Comparison of ENCODE assay signal across 8 mouse cellular contexts in genomic region chr8:71686143-71686734, GRCm38 (mm10). TPM values are rescaled to one million over a fixed set of nuclear protein-coding genes. Genes with fewer than 3 reads are reported as not detected.
DNase-seq lines count a peak whose midpoint lies in the region; ATAC-seq and TF ChIP-seq lines count a peak whose summit lies in the region.

No protein-coding gene starts in this region.

- H3K4me3 ChIP-seq in lung, embryonic 14.5 days (ENCODE audit: low read depth, low read length): peak overlapping the region; percentile 23
- H3K4me3 ChIP-seq in forebrain, embryonic 12.5 days (replicated peaks): peak overlapping the region; percentile 32
- peak overlapping the region; percentile 34 for H3K4me3 ChIP-seq in limb, embryonic 10.5 days
- peak overlapping the region; percentile 21 for H3K4me3 ChIP-seq in small intestine, adult 2 months (ENCODE audit: low read depth, low read length)

- no peaks in the 10 kb centered on the region for H3K36me3 ChIP-seq in lung, embryonic 14.5 days (ENCODE audit: insufficient read depth)
- no peaks in the 10 kb centered on the region for H3K36me3 ChIP-seq in forebrain, embryonic 12.5 days (replicated peaks)
- H3K36me3 ChIP-seq in limb, embryonic 10.5 days: no peaks in the 10 kb centered on the region
- peaks cover 11% of the 10 kb centered on the region for H3K36me3 ChIP-seq in small intestine, adult 2 months (ENCODE audit: control insufficient read depth, insufficient read depth, low read length)

- no peak overlapping the region for H3K9ac ChIP-seq in lung, embryonic 14.5 days
- H3K9ac ChIP-seq in forebrain, embryonic 12.5 days: no peak overlapping the region

- TF ChIP-seq POLR2A in small intestine, adult 2 months (IDR thresholded peaks at IDR 0.05; ENCODE audit: low read depth, low read length): 0 out of 2 replicates have a peak, but pooled peaks have one; percentile 16

- H3K4me1 ChIP-seq in lung, embryonic 14.5 days (ENCODE audit: insufficient read depth): peaks cover 6% of the 10 kb centered on the region; the same call in 1 of the 2 replicates
- H3K4me1 ChIP-seq in forebrain, embryonic 12.5 days: peaks cover 17% of the 10 kb centered on the region
- H3K4me1 ChIP-seq in limb, embryonic 10.5 days: peaks cover 36% of the 10 kb centered on the region
- H3K4me1 ChIP-seq in small intestine, adult 2 months (ENCODE audit: control insufficient read depth, insufficient read depth, insufficient read length, low read length): peaks cover 15% of the 10 kb centered on the region

- no peak overlapping the region for H3K27ac ChIP-seq in lung, embryonic 14.5 days (ENCODE audit: low read depth)
- no peak overlapping the region for H3K27ac ChIP-seq in forebrain, embryonic 12.5 days
- H3K27ac ChIP-seq in limb, embryonic 10.5 days: no peak overlapping the region
- H3K27ac ChIP-seq in small intestine, adult 2 months (ENCODE audit: insufficient read depth, low read depth, low read length): no peak overlapping the region

- peak; percentile 78 for ATAC-seq in lung, embryonic 14.5 days (ENCODE audit: insufficient read depth)
- ATAC-seq in forebrain, embryonic 12.5 days (ENCODE audit: low FRiP score): peak; percentile 63

- no peak for TF ChIP-seq CTCF in lung, embryonic 14.5 days (IDR thresholded peaks at IDR 0.05; ENCODE audit: low read depth)
- no peak for TF ChIP-seq CTCF in small intestine, adult 2 months (IDR thresholded peaks at IDR 0.05; ENCODE audit: extremely low read depth, insufficient read length, insufficient replicate concordance, low read depth, low read length)

- H3K9me3 ChIP-seq in lung, embryonic 14.5 days (ENCODE audit: low read depth, low read length): no peaks in the 10 kb centered on the region
- H3K9me3 ChIP-seq in forebrain, embryonic 12.5 days: no peaks in the 10 kb centered on the region
- H3K9me3 ChIP-seq in limb, embryonic 10.5 days (replicated peaks): no peaks in the 10 kb centered on the region

- peak overlapping the region; percentile 53 for H3K4me2 ChIP-seq in lung, embryonic 14.5 days
- H3K4me2 ChIP-seq in forebrain, embryonic 12.5 days: peak overlapping the region; percentile 46

- peaks cover 100% of the 10 kb centered on the region for H3K27me3 ChIP-seq in lung, embryonic 14.5 days (ENCODE audit: insufficient read depth, low read length)
- H3K27me3 ChIP-seq in forebrain, embryonic 12.5 days: peaks cover 100% of the 10 kb centered on the region
- peaks cover 100% of the 10 kb centered on the region for H3K27me3 ChIP-seq in limb, embryonic 10.5 days (ENCODE audit: low read depth, poor library complexity, severe bottlenecking)
- peaks cover 5% of the 10 kb centered on the region for H3K27me3 ChIP-seq in small intestine, adult 2 months (ENCODE audit: control insufficient read depth, insufficient read depth, low read length)

- DNase-seq in lung, embryonic 14.5 days: peak; percentile 83
- DNase-seq in lung, postnatal 25 days (ENCODE audit: low spot score): no peak
- DNase-seq in limb, embryonic 10.5 days (ENCODE audit: low spot score): no peak
- DNase-seq in spleen, postnatal 10 days (ENCODE audit: low spot score in 2 of 2): no peak
- no peak for DNase-seq in right cerebral cortex, postnatal 10 days (ENCODE audit: low spot score in 2 of 2)
- DNase-seq in gastrocnemius, adult 18-20 months (ENCODE audit: low spot score): no peak

- WGBS in lung, embryonic 14.5 days: 2% methylated on average over 23 of the region's 23 CpGs
- under 1% methylated on average over 23 of the region's 23 CpGs for WGBS in forebrain, embryonic 12.5 days
- WGBS in limb, embryonic 10.5 days: 1% methylated on average over 23 of the region's 23 CpGs
- 14% methylated on average over 23 of the region's 23 CpGs for WGBS in small intestine, adult 2 months

RNA-seq across cellular contexts. Expression of gene Insl3, which starts 2.8 kb away (rescaled TPM):
- 0.87 and 1.0 TPM in 2 replicates for polyA plus RNA-seq in lung, embryonic 14.5 days (2014; fragmentation: Nextera tagmentation; extraction: Ambion mirVana)
- polyA plus RNA-seq in forebrain, embryonic 12.5 days (2016; fragmentation: Nextera tagmentation; extraction: Ambion mirVana): not detected in 2 replicates
- 0.53 and 0.76 TPM in 2 replicates for polyA plus RNA-seq in limb, embryonic 10.5 days (2016; fragmentation: Nextera tagmentation; extraction: Ambion mirVana)
- polyA plus RNA-seq in small intestine, adult 2 months (2012; rRNA removed): 9.1 and 30.2 TPM in 2 replicates
- under 1 TPM; 0.78 TPM for total RNA-seq in gastrocnemius, adult 18-20 months (2021)

RNA-seq across cellular contexts. Expression of gene Jak3, which starts 10.1 kb away (rescaled TPM):
- 7.2 and 7.8 TPM in 2 replicates for polyA plus RNA-seq in lung, embryonic 14.5 days (2014; fragmentation: Nextera tagmentation; extraction: Ambion mirVana)
- 2.5 and 2.9 TPM in 2 replicates for polyA plus RNA-seq in forebrain, embryonic 12.5 days (2016; fragmentation: Nextera tagmentation; extraction: Ambion mirVana)
- 3.7 and 4.6 TPM in 2 replicates for polyA plus RNA-seq in limb, embryonic 10.5 days (2016; fragmentation: Nextera tagmentation; extraction: Ambion mirVana)
- 14.3 and 20.3 TPM in 2 replicates for polyA plus RNA-seq in small intestine, adult 2 months (2012; rRNA removed)
- total RNA-seq in gastrocnemius, adult 18-20 months (2021): 1 to 10 TPM; 1.4 to 2.2 TPM

RNA-seq across cellular contexts. Expression of gene Unc13a, which starts 14.7 kb away (rescaled TPM):
- polyA plus RNA-seq in lung, embryonic 14.5 days (2014; fragmentation: Nextera tagmentation; extraction: Ambion mirVana): 0.46 and 0.64 TPM in 2 replicates
- 13.7 and 16.0 TPM in 2 replicates for polyA plus RNA-seq in forebrain, embryonic 12.5 days (2016; fragmentation: Nextera tagmentation; extraction: Ambion mirVana)
- 0.40 and 0.51 TPM in 2 replicates for polyA plus RNA-seq in limb, embryonic 10.5 days (2016; fragmentation: Nextera tagmentation; extraction: Ambion mirVana)
- 1.6 TPM in 2 replicates for polyA plus RNA-seq in small intestine, adult 2 months (2012; rRNA removed)
- total RNA-seq in gastrocnemius, adult 18-20 months (2021): not detected

RNA-seq across cellular contexts. Expression of gene B3gnt3, which starts 15.3 kb away (rescaled TPM):
- polyA plus RNA-seq in lung, embryonic 14.5 days (2014; fragmentation: Nextera tagmentation; extraction: Ambion mirVana): 2.1 and 2.3 TPM in 2 replicates
- 0.36 and 0.72 TPM in 2 replicates for polyA plus RNA-seq in forebrain, embryonic 12.5 days (2016; fragmentation: Nextera tagmentation; extraction: Ambion mirVana)
- 0.67 and 1.2 TPM in 2 replicates for polyA plus RNA-seq in limb, embryonic 10.5 days (2016; fragmentation: Nextera tagmentation; extraction: Ambion mirVana)
- 180 and 195 TPM in 2 replicates for polyA plus RNA-seq in small intestine, adult 2 months (2012; rRNA removed)
- 1 to 10 TPM; 1.7 to 2.4 TPM for total RNA-seq in gastrocnemius, adult 18-20 months (2021)

RNA-seq across cellular contexts. Expression of gene Fcho1, which starts 39.3 kb away (rescaled TPM):
- polyA plus RNA-seq in lung, embryonic 14.5 days (2014; fragmentation: Nextera tagmentation; extraction: Ambion mirVana): 3.9 and 4.5 TPM in 2 replicates
- polyA plus RNA-seq in forebrain, embryonic 12.5 days (2016; fragmentation: Nextera tagmentation; extraction: Ambion mirVana): 38.4 and 38.9 TPM in 2 replicates
- 2.2 and 4.3 TPM in 2 replicates for polyA plus RNA-seq in limb, embryonic 10.5 days (2016; fragmentation: Nextera tagmentation; extraction: Ambion mirVana)
- 11.9 and 20.1 TPM in 2 replicates for polyA plus RNA-seq in small intestine, adult 2 months (2012; rRNA removed)
- total RNA-seq in gastrocnemius, adult 18-20 months (2021): not detected
